ENCODE assay signal across 8 mouse cellular contexts in genomic region chr6:7844802-7845679, GRCm38 (mm10). TPM values are rescaled to one million over a fixed set of nuclear protein-coding genes. Genes with fewer than 3 reads are reported as not detected.
DNase-seq lines count a peak whose midpoint lies in the region; ATAC-seq and TF ChIP-seq lines count a peak whose summit lies in the region.

TSS of gene C1galt1 (plus strand) at chr6:7844842.

- DNase-seq in left cerebral cortex, adult 2 months (ENCODE audit: extremely low spot score in 1 of 2, low spot score in 2 of 2) = peak in 1 of 2 experiments; percentile 24
- DNase-seq in left cerebral cortex, adult 9 months (ENCODE audit: low spot score in 2 of 2) = no peak
- peak; percentile 74 for DNase-seq in kidney, adult 2 months
- no peak for DNase-seq in yolk sac, embryonic 10.5 days (ENCODE audit: low spot score)

- H3K9ac ChIP-seq in liver, embryonic 15.5 days = peak within 1 kb of the TSS; percentile 98
- peak within 1 kb of the TSS; percentile 89 for H3K9ac ChIP-seq in neural tube, embryonic 12.5 days

- no peaks in the 10 kb centered on the region for H3K27me3 ChIP-seq in kidney, adult 2 months (replicated peaks; ENCODE audit: control insufficient read depth, insufficient read depth, low read length)
- H3K27me3 ChIP-seq in liver, embryonic 15.5 days = no peaks in the 10 kb centered on the region
- H3K27me3 ChIP-seq in neural tube, embryonic 12.5 days (replicated peaks) = no peaks in the 10 kb centered on the region

- intact Hi-C loops in left cerebral cortex, adult 2 months (cut with DNase I) = no loop called here

- H3K36me3 ChIP-seq in kidney, adult 2 months (ENCODE audit: control insufficient read depth, insufficient read depth, low read length) = no peaks in the 10 kb centered on the region
- H3K36me3 ChIP-seq in liver, embryonic 15.5 days (replicated peaks) = no peaks in the 10 kb centered on the region
- no peaks in the 10 kb centered on the region for H3K36me3 ChIP-seq in neural tube, embryonic 12.5 days

- TF ChIP-seq CTCF in left cerebral cortex, adult 2 months (IDR thresholded peaks at IDR 0.05) = no peak
- TF ChIP-seq CTCF in kidney, adult 2 months (conservative IDR thresholded peaks at IDR 0.05; ENCODE audit: insufficient read depth, insufficient read length, low read depth, low read length) = no peak

- peak; percentile 7; the same call in 1 of the 2 replicates for ATAC-seq in granulocyte monocyte progenitor cell, adult 5-6 weeks (replicated peaks; ENCODE audit: poor library complexity, severe bottlenecking)
- peak; percentile 89 for ATAC-seq in liver, embryonic 15.5 days (ENCODE audit: insufficient read depth)
- ATAC-seq in neural tube, embryonic 12.5 days (ENCODE audit: low FRiP score, low read depth) = peak; percentile 84

- peaks cover 19% of the 10 kb centered on the region for H3K4me1 ChIP-seq in brown adipose tissue, adult 24 weeks (ENCODE audit: control insufficient read depth, insufficient read depth, insufficient read length, low read length)
- peaks cover 21% of the 10 kb centered on the region for H3K4me1 ChIP-seq in kidney, adult 2 months (ENCODE audit: control insufficient read depth, insufficient read depth, low read length)
- peaks cover 36% of the 10 kb centered on the region for H3K4me1 ChIP-seq in liver, embryonic 15.5 days (replicated peaks)
- no peaks in the 10 kb centered on the region; the same call in 1 of the 2 replicates for H3K4me1 ChIP-seq in neural tube, embryonic 12.5 days

- peak within 1 kb of the TSS; percentile 72 for H3K4me3 ChIP-seq in left cerebral cortex, adult 2 months
- H3K4me3 ChIP-seq in brown adipose tissue, adult 24 weeks (ENCODE audit: insufficient read depth, low read depth, low read length) = peak within 1 kb of the TSS; percentile 98
- peak within 1 kb of the TSS; percentile 61 for H3K4me3 ChIP-seq in kidney, adult 2 months (ENCODE audit: insufficient read depth, low read depth, low read length)
- H3K4me3 ChIP-seq in liver, embryonic 15.5 days (replicated peaks) = peak within 1 kb of the TSS; percentile 92
- H3K4me3 ChIP-seq in neural tube, embryonic 12.5 days = peak within 1 kb of the TSS; percentile 79

- H3K27ac ChIP-seq in left cerebral cortex, adult 2 months = peak within 1 kb of the TSS; percentile 88
- H3K27ac ChIP-seq in brown adipose tissue, adult 24 weeks (replicated peaks; ENCODE audit: low read depth, low read length) = peak within 1 kb of the TSS; percentile 82
- peak within 1 kb of the TSS; percentile 40 for H3K27ac ChIP-seq in kidney, adult 2 months (ENCODE audit: insufficient read depth, low read depth, low read length)
- H3K27ac ChIP-seq in liver, embryonic 15.5 days (replicated peaks) = peak within 1 kb of the TSS; percentile 95
- peak within 1 kb of the TSS; percentile 77; the same call in 1 of the 2 replicates for H3K27ac ChIP-seq in neural tube, embryonic 12.5 days

- under 1% methylated on average over 85 of the region's 93 CpGs for WGBS in kidney, adult 2 months
- WGBS in liver, embryonic 15.5 days (ENCODE audit: insufficient replicate concordance) = under 1% methylated on average over 36 of the region's 93 CpGs
- WGBS in neural tube, embryonic 12.5 days = under 1% methylated on average over 83 of the region's 93 CpGs

- H3K4me2 ChIP-seq in liver, embryonic 15.5 days = peak within 1 kb of the TSS; percentile 73
- H3K4me2 ChIP-seq in neural tube, embryonic 12.5 days (replicated peaks) = peak within 1 kb of the TSS; percentile 66

- no peak for TF ChIP-seq POLR2A in kidney, adult 2 months (IDR thresholded peaks at IDR 0.05; ENCODE audit: low read depth, low read length)

- no peaks in the 10 kb centered on the region for H3K9me3 ChIP-seq in liver, embryonic 15.5 days (replicated peaks)
- H3K9me3 ChIP-seq in neural tube, embryonic 12.5 days = no peaks in the 10 kb centered on the region

RNA-seq across cellular contexts. Expression of gene C1galt1, which starts in this region (rescaled TPM):
- total RNA-seq in left cerebral cortex, adult 2 months (2021) = 10 to 100 TPM; 12.4 to 13.7 TPM
- 12.7 and 13.4 TPM in 2 replicates for polyA plus RNA-seq in brown adipose tissue, adult 24 weeks (2012; ENCODE audit: insufficient read depth, insufficient read length, missing spikeins)
- total RNA-seq in granulocyte monocyte progenitor cell, adult 5-6 weeks (2014; fragmentation: Nextera tagmentation) = 18.5 and 18.9 TPM in 2 replicates
- 16.6 and 20.2 TPM in 2 replicates for total RNA-seq in granulocyte monocyte progenitor cell, adult 5-6 weeks (2017)
- 5.5 and 7.5 TPM in 2 replicates for polyA plus RNA-seq in kidney, adult 2 months (2012; rRNA removed)
- polyA plus RNA-seq in liver, embryonic 15.5 days (2015; fragmentation: Nextera tagmentation; extraction: Ambion mirVana) = 3.5 and 4.1 TPM in 2 replicates
- polyA plus RNA-seq in neural tube, embryonic 12.5 days (2016; fragmentation: Nextera tagmentation; extraction: Ambion mirVana) = 2.7 and 2.8 TPM in 2 replicates

Comparison
In these comparisons a context has a peak if more than half of its experiments do, and no peak if none do; other contexts are left out.
1. H3K27ac ChIP-seq: peak in every context shown above with its lines; median percentile 95 in liver, embryonic 15.5 days; 88 in left cerebral cortex, adult 2 months; 82 in brown adipose tissue, adult 24 weeks; 77 in neural tube, embryonic 12.5 days; 40 in kidney, adult 2 months.
2. ATAC-seq: peak in every context shown above with its lines; median percentile 89 in liver, embryonic 15.5 days; 84 in neural tube, embryonic 12.5 days; 7 in granulocyte monocyte progenitor cell, adult 5-6 weeks.